Mouse (Mus musculus): ENCODE results near the gene A4galt.
"Not testable (repeated sequence)": the region's sequence is repeated elsewhere in the genome, so short reads cannot be mapped to it uniquely, and the experiment has no call there.

The A4galt gene

DNA sequence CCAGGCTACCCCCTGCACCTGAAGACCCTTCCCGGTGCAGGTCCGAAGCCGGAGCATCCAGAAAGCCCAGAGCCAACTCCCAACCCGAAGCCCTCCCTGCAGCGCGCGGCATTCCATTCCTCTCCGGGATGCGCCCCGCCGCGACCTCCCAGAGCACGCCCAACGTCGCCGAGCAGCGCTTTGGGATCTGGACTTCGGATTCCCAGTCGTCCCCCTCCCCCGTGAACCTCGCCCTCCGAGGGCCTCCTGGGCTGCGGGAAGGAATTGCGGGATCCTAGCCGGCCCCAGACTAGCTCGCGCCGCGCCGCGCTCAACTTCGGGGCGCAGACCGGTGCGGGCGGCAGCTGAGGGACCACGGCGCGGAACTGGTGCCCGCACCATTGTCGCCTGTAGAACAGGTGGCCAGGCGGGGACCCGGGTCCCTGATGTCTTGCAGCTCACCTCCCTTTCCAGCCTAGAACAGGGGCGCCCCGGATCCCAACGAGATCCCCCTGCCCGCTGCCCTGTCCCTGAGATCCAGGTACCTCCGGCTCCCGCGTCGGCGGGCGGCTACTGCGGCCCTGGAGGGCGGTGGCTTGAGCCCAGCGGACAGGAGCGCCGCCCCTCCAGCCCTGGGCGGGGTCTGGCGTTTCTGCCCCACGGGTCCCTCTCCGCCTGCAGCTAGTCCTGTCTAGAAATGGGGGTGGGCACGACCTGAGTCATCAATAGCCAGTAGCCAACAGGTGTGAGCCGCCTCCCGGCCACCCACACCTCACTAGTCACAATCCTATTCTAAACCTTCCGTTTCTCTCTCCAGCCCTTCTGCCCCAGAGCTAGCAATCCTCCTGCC lies at the start of gene A4galt:
A4galt (minus strand) TSS at position 599 of the 829 bp plus-strand sequence.
- DNase-seq (ENCODE audit: low read depth, low spot score), result no peak

DNA sequence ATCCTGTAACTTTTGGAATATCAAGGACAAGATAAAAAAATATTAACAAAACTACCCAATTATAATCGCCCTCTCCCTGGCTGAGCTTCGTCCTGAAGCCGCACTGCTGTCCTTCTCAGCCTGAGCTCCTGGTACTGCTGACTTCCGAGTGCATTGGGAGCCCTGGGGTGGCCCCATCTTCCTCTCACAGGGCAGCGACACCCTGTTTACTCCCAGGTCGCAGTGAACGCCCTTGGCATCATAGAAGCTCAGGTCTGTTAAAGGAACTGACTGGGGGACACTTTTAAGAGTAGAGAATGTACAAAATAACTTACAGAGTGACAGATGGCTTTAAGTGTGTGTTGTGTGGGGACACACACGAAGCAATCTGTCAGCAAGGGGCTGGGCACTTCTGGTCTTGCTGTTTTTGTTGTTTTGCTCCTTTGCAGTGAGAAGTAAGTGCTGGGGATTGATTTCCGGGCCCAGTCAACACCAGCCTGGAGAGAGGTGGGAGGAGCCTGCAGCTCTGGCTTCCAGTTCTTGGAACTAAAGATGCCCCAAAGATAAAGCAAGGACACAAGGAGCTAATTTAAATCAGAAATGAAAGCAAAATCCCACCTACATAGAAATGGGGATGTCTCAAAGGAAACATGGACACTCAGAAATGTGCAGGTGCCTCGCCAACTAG lies 48.5 kb upstream of the A4galt start:
- DNase-seq (ENCODE audit: low read depth, low spot score), result no peak

DNA sequence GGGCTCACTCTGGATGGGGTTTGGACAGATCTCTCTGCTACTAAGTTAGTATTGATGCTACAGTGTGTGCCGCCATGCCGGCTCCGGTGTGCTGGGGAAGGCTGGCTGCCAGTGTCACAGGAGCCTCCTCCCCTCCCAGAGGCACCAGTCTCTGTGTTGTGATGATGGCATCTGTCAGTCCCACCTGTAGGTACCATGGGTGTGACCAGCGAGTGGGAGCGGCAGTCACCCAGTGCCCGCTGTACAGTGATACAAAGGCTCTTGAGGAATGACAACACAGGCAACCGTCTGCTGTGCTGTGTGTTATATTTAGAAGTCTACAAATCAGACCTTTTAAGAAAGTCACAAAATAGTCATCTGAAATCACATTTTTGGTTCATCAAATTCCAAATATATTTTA lies 47.9 kb upstream of the A4galt start:
- no peak for DNase-seq (ENCODE audit: low read depth, low spot score)

DNA sequence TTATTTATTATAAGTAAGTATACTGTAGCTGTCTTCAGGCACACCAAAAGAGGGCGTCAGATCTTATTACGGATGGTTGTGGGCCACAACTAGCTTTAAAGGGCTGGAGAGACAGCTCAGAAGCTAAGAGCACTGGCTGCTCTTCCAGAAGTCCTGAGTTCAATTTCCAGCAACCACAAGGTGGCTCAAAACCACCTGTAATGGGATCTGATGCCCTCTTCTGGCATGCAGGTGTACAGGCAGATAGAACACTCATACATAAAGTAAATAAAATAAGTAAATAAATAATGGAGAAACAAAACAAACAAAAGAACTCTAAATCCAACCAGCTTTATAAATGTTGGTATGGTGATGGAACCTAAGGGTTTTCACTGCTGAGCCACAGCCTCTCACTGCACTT lies 47.2 kb upstream of the A4galt start:
- no peak for DNase-seq (ENCODE audit: low read depth, low spot score)

DNA sequence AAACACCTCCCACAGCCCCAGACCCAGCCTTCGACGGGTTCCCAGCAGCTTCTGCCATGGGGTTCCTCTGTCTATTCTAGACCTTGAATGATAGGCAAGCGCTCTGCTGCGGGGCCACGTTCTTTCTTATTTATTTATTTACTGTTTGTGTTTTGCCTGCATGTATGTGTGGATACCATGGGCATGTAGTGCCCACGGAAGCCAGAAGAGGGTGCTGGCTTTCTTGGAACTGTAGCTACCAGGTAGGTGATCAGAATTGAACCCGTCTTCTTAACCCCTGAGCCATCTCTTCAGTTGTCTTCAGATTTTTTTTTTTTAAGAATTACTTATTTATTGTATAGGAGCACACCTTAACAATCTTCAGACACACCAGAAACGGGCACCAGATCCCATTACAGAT lies 46.7 kb upstream of the A4galt start:
- DNase-seq (ENCODE audit: low read depth, low spot score), result no peak

DNA sequence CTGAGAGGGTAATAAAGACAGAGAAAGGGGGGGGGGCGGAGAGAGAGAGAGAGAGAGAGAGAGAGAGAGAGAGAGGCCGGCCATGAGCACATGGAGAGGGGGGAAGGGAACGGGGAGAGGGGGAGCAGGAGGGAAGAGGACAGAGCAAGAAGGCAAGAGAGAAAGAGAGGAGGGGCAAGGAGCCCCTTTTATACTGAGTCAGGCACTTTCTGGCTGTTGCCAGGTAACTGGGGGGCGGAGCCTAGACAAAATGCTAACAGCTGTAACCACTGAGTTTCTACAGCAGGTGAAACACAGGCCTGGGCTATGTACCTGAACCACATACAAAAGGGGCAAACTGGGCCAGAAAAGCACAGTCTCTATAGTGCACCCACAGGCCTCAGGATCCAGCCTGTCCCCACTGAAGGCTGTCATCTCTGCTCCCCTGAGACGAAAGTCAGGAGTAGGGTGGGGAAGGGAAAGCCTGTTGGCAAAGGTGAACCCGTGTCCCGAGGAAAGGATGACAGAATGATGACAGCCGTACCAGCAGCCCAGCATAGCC lies 45.3 kb upstream of the A4galt start:
- no peak for DNase-seq (ENCODE audit: low read depth, low spot score)

DNA sequence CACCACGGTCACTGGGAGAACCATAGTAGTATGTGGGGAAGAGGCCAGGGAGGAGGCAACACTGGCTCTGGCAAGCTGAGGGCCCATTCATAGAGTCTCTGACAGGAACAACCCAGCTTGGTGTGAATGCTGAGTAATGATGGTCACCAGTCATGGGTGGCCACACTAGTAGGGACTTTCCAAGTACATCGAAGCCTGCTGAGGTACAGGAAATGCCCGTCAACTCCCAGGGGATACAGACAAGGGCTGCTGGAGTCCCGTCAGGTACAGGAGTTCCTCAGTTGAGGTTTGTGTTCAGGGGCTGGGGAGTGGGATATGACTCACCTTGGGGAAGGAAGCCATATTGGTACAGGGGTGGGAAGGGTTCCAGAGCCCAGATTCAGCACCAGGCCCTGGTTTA lies 44.5 kb upstream of the A4galt start:
- DNase-seq (ENCODE audit: low read depth, low spot score), result no peak

DNA sequence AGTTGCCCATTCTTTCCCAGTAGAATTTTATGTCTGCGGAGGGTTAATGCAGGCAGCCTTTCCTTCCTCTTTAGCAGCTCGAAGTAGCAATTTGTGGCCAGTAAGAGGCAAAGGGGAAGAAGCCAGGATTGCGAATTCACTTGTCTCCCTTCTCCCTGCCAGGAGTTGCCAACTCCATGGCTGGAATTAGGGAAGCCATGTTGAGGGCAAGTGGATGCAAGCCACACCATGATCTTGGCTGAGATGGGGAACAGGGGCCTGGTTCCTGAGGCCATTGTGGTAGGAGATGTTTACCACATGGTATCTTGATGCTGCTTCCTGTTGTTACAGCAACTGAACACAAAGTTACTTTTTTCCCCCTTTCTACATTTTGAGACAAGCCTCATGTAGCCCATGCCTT lies 43.4 kb upstream of the A4galt start:
- no peak for DNase-seq (ENCODE audit: low read depth, low spot score)

DNA sequence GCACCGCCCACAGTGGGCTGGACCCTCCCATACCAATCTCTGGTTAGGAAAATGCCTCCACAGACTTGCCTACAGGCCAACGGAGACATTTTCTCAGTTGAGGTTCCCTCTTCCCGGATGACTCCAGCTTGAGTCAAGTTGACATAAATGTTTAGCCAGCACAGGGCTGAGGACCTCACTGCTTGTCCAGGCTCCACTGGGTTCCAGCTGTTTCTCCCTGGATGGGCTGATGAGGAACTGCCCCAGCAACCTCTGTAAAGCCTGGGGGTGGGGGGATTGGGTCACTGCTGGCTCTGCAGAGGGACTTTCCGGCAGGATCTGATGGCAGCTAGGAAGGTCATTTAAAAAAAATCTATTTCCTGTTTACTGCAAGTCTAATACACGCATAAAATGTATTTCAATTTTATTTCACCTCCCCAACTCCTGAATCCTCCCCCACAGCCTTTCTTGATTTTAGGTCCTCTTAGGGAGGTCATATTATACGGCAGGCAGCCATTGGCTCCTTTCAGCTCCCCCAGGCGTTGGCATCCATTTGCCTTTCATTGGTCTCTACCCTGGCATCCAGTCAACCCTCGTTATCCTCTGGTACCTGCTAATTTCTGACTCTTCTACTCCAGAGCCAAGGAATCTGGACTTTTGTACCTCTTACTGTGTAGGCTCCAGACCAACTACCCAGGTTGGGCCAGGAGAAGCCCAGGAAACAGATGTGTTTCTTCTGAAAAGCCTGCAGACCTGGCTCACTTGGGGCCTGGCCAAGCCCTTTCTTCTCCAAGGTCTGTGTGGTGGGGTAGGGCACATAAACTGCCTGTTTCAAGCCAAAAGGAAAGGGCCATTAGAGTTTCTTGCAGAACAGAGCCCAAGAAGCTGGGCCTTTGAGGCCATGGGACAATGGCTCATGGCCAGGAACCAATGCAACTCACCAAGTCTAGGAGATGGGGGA lies 42.4 kb upstream of the A4galt start:
- DNase-seq (ENCODE audit: low read depth, low spot score), result no peak

DNA sequence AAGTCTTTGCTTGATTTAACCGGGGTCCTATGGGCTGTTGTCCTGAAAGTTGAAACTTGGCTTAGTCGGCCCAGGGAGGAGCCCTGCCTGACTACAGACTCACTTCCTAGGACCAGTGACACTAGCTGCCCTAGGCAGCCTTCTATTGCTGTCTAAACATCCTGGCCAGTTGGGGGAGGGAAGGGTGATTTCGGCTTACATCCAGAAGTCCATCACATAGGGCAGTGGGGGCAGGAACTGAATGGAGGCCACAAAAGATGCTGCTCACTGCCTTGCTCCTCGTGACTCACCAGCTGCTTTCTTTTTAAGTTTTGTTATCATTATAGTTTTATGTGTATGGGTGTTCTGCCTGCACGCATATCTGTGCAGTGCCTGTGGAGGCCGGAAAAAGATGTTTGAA lies 41.6 kb upstream of the A4galt start:
- no peak for DNase-seq (ENCODE audit: low read depth, low spot score)

DNA sequence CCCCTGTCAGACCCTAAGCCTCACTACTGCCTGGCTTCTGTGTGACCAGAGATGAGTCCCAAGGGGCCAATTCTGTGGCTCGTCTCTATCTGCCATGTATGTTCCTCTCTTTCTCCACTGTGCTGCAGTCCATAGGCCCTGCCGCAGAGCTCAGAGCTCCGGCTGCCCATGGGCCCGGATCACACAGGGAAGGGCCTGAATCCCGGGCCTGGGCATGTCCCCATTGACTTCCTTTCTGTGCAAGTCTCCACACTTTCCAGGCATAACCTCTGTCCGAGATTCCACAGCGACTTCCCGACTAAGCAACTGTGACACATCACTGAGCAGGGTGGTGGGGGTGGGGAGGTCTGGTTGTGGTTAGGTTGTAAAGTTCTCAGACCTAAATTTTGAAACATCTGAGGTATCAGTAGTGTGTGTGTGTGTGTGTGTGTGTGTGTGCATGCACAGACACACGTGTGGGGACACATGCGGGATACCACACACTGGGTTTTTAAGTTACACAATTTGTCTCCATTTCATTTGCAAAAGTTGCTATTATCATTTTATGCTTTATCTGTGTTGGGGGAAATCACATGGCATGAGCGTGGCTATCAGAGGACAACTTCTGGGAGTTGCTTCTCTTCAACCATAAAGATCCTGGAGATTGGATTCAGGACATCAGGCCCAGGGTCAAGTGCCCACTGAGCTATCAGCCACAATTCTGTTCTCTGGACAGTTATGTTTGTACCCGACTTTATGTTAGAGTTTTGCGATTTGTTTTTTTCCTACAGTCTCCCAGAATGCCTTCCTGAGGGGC lies 40.9 kb upstream of the A4galt start:
- DNase-seq (ENCODE audit: low read depth, low spot score), result no peak

DNA sequence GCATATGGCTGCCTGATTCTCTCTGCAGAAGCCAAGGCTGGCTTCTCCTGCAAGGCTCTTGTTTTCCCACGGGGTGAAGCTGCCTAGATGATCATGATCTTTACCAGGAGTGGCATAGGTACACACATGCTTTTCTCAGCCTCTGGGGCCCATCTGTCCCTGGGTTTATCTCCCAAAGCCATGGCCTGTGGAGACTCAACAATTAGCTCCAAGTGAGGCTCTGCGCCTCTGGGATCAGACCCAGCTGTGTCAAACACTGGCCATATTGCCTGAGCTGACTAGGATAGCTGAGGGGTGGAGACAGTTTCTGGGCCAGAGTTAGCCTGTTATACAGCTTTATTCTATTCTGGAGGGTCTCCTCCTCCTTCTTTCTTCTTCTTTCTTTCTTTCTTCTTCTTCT lies 39.3 kb upstream of the A4galt start:
- no peak for DNase-seq (ENCODE audit: low read depth, low spot score)

DNA sequence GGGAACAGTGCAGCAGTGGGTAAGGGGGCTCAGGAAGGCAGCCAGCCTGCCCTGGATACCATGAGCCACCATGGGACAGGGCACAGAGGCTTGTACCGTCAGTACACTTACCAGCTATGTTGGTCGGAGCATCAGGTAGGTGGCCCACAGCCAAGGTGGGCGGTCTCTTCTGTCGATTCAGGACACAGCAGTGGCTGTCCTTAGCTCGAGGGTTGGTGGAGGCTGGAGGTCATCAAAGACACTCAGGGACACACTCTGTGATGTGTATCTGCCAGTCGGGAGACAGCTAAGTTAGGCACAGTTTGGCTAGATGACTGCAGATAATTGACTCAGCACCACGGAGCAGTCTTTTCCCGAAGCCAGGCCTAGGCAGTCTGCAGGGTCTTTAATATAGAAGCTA lies 33.3 kb upstream of the A4galt start:
- DNase-seq (ENCODE audit: low read depth, low spot score), result no peak

DNA sequence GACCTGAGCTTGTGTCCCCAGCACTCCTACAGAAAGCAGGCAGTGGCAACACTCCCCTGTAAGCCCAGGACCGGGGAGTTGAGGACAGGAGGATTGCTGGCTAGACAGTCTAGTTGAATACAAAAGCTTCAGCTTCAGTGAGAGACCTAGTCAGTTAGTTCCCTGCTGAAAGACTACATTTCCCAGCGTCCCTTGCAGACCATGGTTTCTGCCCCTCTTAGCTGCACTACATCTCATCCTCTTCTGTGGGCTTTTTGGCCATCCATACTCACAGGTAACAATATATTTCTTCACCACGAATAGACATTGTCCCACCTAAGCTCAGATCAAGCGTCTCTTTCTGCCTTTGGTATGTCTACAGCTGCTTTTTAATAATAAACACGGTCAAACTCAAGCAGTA lies 30.8 kb upstream of the A4galt start:
- no peak for DNase-seq (ENCODE audit: low read depth, low spot score)

DNA sequence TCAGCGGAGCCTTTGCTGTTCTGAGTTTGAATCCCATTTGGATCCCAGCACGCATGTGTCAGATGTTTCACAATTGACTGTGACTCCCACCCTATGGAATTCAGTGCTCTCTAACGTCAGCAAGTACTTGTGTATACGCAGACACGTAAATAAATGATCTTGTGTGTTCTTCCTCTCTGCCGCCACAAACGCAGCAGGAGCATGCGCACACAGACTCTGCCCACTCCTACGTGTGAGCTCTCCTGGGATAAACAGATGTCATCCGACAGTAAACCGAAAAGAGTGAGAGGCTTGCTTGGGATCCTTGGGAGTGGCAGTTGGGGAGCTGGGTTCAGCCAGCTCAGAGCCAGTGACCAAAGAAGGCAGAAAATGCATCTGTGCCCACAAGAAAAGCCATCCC lies 29.7 kb upstream of the A4galt start:
- DNase-seq (ENCODE audit: low read depth, low spot score), result no peak

DNA sequence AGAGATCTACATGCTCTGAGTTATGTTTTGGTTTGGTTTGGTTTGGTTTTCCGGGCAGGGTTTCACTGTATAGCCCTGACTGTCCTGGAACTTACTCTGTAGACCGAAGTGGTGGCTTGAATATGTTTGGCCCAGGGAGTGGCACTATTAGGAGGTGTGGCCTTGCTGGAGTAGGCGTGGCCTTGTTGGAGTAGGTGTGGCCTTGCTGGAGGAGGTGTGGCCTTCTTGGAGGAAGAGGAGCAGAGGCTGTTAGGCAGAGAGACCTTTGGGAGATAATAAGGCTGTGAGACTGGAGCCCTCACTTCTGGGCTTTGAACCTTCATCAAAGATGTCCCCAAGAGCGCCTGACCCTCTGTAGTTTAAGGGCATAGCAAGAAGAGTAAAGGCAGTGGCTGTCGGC lies 27.0 kb upstream of the A4galt start:
- DNase-seq (ENCODE audit: low read depth, low spot score), result no peak

DNA sequence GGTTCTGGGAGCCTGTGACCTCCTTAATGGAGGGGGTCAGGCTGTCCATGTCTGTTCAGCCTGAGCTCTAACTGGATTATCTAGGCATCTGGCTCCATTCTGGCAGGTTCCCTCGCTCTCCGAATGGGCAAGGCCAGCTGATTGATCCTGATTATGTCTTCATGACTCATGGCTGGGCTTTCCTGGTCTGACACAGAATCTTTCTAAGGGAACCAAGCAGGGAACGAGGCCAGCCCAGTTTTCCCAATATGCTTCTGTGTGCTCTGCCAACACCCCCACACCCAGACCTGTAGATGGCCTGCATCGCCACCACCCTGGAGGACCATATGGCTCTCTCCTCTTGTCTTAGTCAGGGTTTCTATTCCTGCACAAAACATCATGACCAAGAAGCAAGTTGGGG lies 25.9 kb upstream of the A4galt start:
- DNase-seq (ENCODE audit: low read depth, low spot score), result no peak

DNA sequence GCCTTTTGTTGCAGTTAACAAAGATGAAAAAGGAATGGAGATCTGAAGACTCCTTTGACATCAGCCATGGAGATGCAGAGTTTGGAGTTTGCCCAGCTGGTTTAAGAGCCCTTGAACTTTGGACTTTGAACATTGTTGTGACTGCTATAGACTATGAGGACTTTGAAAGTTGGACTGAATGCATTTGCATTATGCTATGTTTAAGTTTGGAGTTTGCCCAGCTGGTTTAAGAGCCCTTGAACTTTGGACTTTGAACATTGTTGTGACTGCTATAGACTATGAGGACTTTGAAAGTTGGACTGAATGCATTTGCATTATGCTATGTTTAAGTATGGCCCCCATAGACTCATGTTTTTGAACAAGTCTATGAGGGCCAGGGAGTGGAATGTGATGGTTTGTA lies 22.7 kb upstream of the A4galt start:
- DNase-seq (ENCODE audit: low read depth, low spot score), result not testable (repeated sequence)

DNA sequence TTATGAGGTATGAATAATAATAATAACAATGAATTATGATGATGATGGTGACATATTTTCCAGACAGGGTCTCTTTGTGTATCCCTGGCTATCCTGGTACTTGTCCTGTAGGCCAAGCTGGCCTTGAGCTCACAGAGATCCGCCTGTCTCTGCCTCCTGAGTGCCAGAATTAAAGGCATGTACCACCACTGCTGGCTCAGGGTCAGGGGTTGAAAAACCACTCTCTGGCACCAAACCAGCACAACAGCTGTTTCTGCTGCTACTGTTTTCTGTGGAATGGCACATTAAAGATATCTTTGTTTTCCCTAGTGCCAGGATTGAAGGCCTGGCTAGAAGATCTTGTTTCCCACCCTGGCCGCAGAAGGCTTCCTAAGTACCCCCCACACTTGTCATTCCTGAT lies 21.4 kb upstream of the A4galt start:
- no peak for DNase-seq (ENCODE audit: low read depth, low spot score)

DNA sequence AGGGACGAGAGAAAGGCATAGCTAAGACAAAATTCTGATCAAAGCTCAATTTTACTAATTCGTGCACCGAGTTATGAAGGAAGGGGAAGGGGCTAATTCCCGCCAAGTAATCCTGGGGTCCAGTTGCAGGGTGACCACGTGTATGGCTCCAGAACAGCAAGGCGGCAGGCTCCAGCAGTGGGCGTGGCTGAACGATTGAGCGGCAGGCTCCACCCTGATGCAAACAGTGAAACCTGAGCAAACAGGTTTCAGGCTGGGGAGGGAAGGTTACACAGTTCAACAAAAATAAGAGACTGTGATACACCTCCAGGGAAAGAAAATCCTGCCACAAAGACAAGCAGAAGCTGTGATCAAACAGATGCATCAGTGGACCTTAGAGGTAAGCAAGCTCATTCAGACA lies 19.6 kb upstream of the A4galt start:
- not testable (repeated sequence) for DNase-seq (ENCODE audit: low read depth, low spot score)

DNA sequence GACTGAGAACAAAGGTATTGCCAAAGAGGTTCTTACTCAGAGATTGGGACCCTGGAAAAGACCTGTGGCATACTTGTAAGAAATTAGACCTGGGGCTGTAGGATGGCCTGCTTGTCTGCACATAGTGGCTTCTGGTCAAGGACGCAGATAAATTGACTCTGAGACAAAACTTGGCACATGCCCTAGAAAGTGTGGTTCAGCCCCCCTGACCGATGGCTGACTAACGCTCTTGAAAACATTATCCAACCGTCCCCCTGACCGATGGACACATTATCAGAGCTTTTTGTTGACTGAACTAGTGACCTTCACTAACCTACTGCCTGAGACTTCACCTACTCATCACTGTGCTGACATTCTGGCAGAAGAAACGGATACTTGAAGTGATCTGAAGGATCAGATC lies 18.4 kb upstream of the A4galt start:
- not testable (repeated sequence) for DNase-seq (ENCODE audit: low read depth, low spot score)
